Mouse (Mus musculus): ENCODE measurements around the gene AW011738.

AW011738 gene

GRCm38 (mm10) chr4:156249567-156249966 is 46.5 kb downstream of the AW011738 start:
- DNase-seq: no peak

- no peak for DNase-seq
Observed at GRCm38 (mm10) chr4:156251081-156251480, 48.0 kb downstream of the AW011738 start.

- no peak for DNase-seq
Observed at GRCm38 (mm10) chr4:156252140-156252539, 49.0 kb downstream of the AW011738 start.

GRCm38 (mm10) chr4:156252619-156253018 is 49.5 kb downstream of the AW011738 start:
- DNase-seq: no peak

- no peak for DNase-seq
Observed at GRCm38 (mm10) chr4:156253043-156253442, 49.9 kb downstream of the AW011738 start.

- no peak for DNase-seq
Observed at GRCm38 (mm10) chr4:156254361-156255077, 51.4 kb downstream of the AW011738 start.

Measured in lung, adult 18-20 months (tissue).